Mouse (Mus musculus) CH12.LX (cell line): ENCODE results near the gene Vps13a. TPM values are rescaled to one million over a fixed set of nuclear protein-coding genes. Genes with fewer than 3 reads are reported as not detected.

ENCODE experiments used
- DNase-seq: peaks from one replicate; pipeline ENCODE4 v3.0.0-alpha.2; 2013; ENCODE audit errors: extremely low read depth
- H3K27ac ChIP-seq: 2 replicates; pipeline ENCODE4 v1.5.1; 2012; ENCODE audit warnings: low read depth, mild to moderate bottlenecking, control low read depth, moderate library complexity; ENCODE audit not compliant: insufficient read depth
- H3K27me3 ChIP-seq: replicated peaks from 2 replicates; pipeline ENCODE3; 2012; ENCODE audit warnings: inconsistent platforms
- H3K36me3 ChIP-seq, 2 experiments: replicated peaks in 1 of 2; 2 replicates each; pipeline versions ENCODE3 to v1.6.1; 2012; ENCODE audit warnings: inconsistent platforms in 1 of 2, low read length in 1 of 2, mild to moderate bottlenecking in 1 of 2, mixed read lengths in 1 of 2, moderate library complexity in 1 of 2; ENCODE audit not compliant: control insufficient read depth in 1 of 2, insufficient read depth in 1 of 2
- H3K4me1 ChIP-seq, 2 experiments: 2 replicates each; pipeline ENCODE4 v1.6.1; 2012; ENCODE audit warnings: inconsistent platforms in 1 of 2, moderate library complexity in 1 of 2; ENCODE audit not compliant: insufficient read depth in 2 of 2, control insufficient read depth in 1 of 2
- H3K4me2 ChIP-seq: 2 replicates; pipeline ENCODE4 v1.6.1; 2012; ENCODE audit warnings: low read depth, mild to moderate bottlenecking, control low read depth; ENCODE audit not compliant: poor library complexity, insufficient read depth, severe bottlenecking
- H3K4me3 ChIP-seq, 3 experiments: fragments of 150-350 bp in 1 of 3; sonication (generic) in 1 of 3; replicated peaks in 1 of 3; 2 replicates each; pipeline versions ENCODE3 to v1.5.1; 2011 to 2012; ENCODE audit warnings: low read depth in 2 of 3, low read length in 2 of 3, mild to moderate bottlenecking in 2 of 3, moderate library complexity in 2 of 3, control low read depth in 1 of 3, improper control_type of control experiment in 1 of 3, inconsistent platforms in 1 of 3, mixed read lengths in 1 of 3; ENCODE audit not compliant: poor library complexity in 1 of 3
- H3K79me2 ChIP-seq: replicated peaks from 2 replicates; pipeline ENCODE4 v1.6.1; 2012; ENCODE audit warnings: mild to moderate bottlenecking, moderate library complexity; ENCODE audit not compliant: control insufficient read depth, poor library complexity, insufficient read depth, severe bottlenecking; ENCODE audit errors: extremely low read depth
- H3K9ac ChIP-seq: 2 replicates; pipeline ENCODE4 v1.6.1; 2012; ENCODE audit warnings: low read depth, mild to moderate bottlenecking, control low read depth, moderate library complexity; ENCODE audit not compliant: insufficient read depth
- H3K9me3 ChIP-seq: replicated peaks from 2 replicates; pipeline ENCODE3; 2012; ENCODE audit warnings: low read length, inconsistent platforms, mixed read lengths
- BHLHE40 ChIP-seq: IDR thresholded peaks from 2 replicates; pipeline ENCODE4 v1.6.1; 2011; ENCODE audit warnings: mild to moderate bottlenecking, low read depth, low read length, improper control_type of control experiment
- CTCF ChIP-seq, 2 experiments: IDR thresholded peaks in 1 of 2; conservative IDR thresholded peaks in 1 of 2; 2 replicates each; pipeline ENCODE4 v1.5.1; 2011 to 2012; ENCODE audit warnings: low read depth in 2 of 2, low read length in 2 of 2, improper control_type of control experiment in 1 of 2, inconsistent platforms in 1 of 2, mild to moderate bottlenecking in 1 of 2, moderate library complexity in 1 of 2
- E2F4 ChIP-seq: IDR thresholded peaks from 2 replicates; pipeline ENCODE4 v1.6.1; 2011; ENCODE audit warnings: low read depth, low read length, improper control_type of control experiment; ENCODE audit not compliant: insufficient replicate concordance
- EP300 ChIP-seq: IDR thresholded peaks from 2 replicates; pipeline ENCODE4 v1.6.1; 2011; ENCODE audit warnings: low read length, improper control_type of control experiment
- HCFC1 ChIP-seq: IDR thresholded peaks from 2 replicates; pipeline ENCODE4 v1.6.1; 2012; ENCODE audit warnings: low read depth, mild to moderate bottlenecking, inconsistent platforms, low read length, improper control_type of control experiment
- JUND ChIP-seq: conservative IDR thresholded peaks from 2 replicates; pipeline ENCODE4 v1.6.1; 2011; ENCODE audit warnings: low read depth, low read length, improper control_type of control experiment
- KAT2A ChIP-seq: IDR thresholded peaks from 2 replicates; pipeline ENCODE4 v1.6.1; 2012; ENCODE audit warnings: low read length, improper control_type of control experiment, inconsistent platforms; ENCODE audit not compliant: insufficient replicate concordance
- MAFK ChIP-seq: IDR thresholded peaks from 2 replicates; pipeline ENCODE4 v1.6.1; 2011; ENCODE audit warnings: low read length, improper control_type of control experiment; ENCODE audit not compliant: insufficient replicate concordance
- MXI1 ChIP-seq: IDR thresholded peaks from 2 replicates; pipeline ENCODE4 v1.6.1; 2011; ENCODE audit warnings: mild to moderate bottlenecking, low read depth, low read length, improper control_type of control experiment
- NRF1 ChIP-seq: IDR thresholded peaks from 2 replicates; pipeline ENCODE4 v1.6.1; 2014; ENCODE audit warnings: low read depth, mild to moderate bottlenecking, inconsistent platforms, low read length, improper control_type of control experiment, moderate library complexity
- POLR2A ChIP-seq: IDR thresholded peaks from 2 replicates; pipeline ENCODE4 v1.6.1; 2011; ENCODE audit warnings: low read depth, mild to moderate bottlenecking, improper control_type of control experiment, low read length
- RAD21 ChIP-seq: IDR thresholded peaks from 2 replicates; pipeline ENCODE4 v1.6.1; 2011; ENCODE audit warnings: low read depth, mild to moderate bottlenecking, low read length, improper control_type of control experiment, moderate library complexity
- SIN3A ChIP-seq: IDR thresholded peaks from 2 replicates; pipeline ENCODE4 v1.6.1; 2012; ENCODE audit warnings: low read length, improper control_type of control experiment, inconsistent platforms
- SMC3 ChIP-seq: IDR thresholded peaks from 2 replicates; pipeline ENCODE4 v1.6.1; 2011; ENCODE audit warnings: low read depth, low read length, improper control_type of control experiment
- TCF12 ChIP-seq: IDR thresholded peaks from 2 replicates; pipeline ENCODE4 v1.6.1; 2014; ENCODE audit warnings: low read depth, mild to moderate bottlenecking, inconsistent platforms, low read length, improper control_type of control experiment
- UBTF ChIP-seq: IDR thresholded peaks from 2 replicates; pipeline ENCODE4 v1.6.1; 2012; ENCODE audit warnings: low read depth, mild to moderate bottlenecking, inconsistent platforms, low read length, improper control_type of control experiment, moderate library complexity
- USF1 ChIP-seq: IDR thresholded peaks from 2 replicates; pipeline ENCODE4 v1.6.1; 2014; ENCODE audit warnings: low read depth, mild to moderate bottlenecking, inconsistent platforms, low read length, improper control_type of control experiment
- USF2 ChIP-seq: conservative IDR thresholded peaks from 2 replicates; pipeline ENCODE4 v1.6.1; 2011; ENCODE audit warnings: low read depth, low read length, improper control_type of control experiment
- ZC3H11A ChIP-seq: IDR thresholded peaks from 2 replicates; pipeline ENCODE4 v1.6.1; 2012; ENCODE audit warnings: low read depth, mild to moderate bottlenecking, inconsistent platforms, low read length, improper control_type of control experiment
- ZMIZ1 ChIP-seq: IDR thresholded peaks from 2 replicates; pipeline ENCODE4 v1.6.1; 2012; ENCODE audit warnings: low read depth, mild to moderate bottlenecking, inconsistent platforms, low read length, improper control_type of control experiment
- ZNF384 ChIP-seq: IDR thresholded peaks from 2 replicates; pipeline ENCODE4 v1.6.1; 2012; ENCODE audit warnings: low read depth, low read length, improper control_type of control experiment, inconsistent platforms
- dilution Hi-C: fragments of 300-500 bp; cut with MboI; formaldehyde crosslinking; loops from 2 replicates; pipeline ENCODE4 v1.14.3; 2020; ENCODE audit warnings: low sequenced_read_pairs; ENCODE audit not compliant: extremely low pct_unique_long_range_greater_than_20kb, extremely low pct_ligation_motif_present
- in situ Hi-C: fragments of 300-500 bp; cut with MboI; formaldehyde crosslinking; loops from 3 replicates; pipeline ENCODE4 v1.14.3; 2019; ENCODE audit warnings: low sequenced_read_pairs, low pct_ligation_motif_present, low pct_unique_long_range_greater_than_20kb, mixed read lengths
- polyA plus RNA-seq: library from polyadenylated mRNA; unstranded; fragments of >175 nt; gene quantifications from 2 replicates; pipeline ENCODE4 v1.2.1, GENCODE M21; 2012; ENCODE audit warnings: low read depth; ENCODE audit not compliant: insufficient read length
- total RNA-seq, 2 experiments: library from RNA; depleted of rRNA; stranded (reverse); fragments of 300-350 nt in 1 of 2; fragments of >200 nt in 1 of 2; gene quantifications; 2 replicates each; pipeline ENCODE4 v1.2.3; 2012 to 2014

Gene Vps13a
- total and polyA plus RNA-seq, 3 experiments = 32.5 to 36.7 (median 35.9) TPM

- H3K9me3 ChIP-seq = no peaks in the 10 kb centered on the region
- H3K9ac ChIP-seq = no peak overlapping the region
- H3K4me3 ChIP-seq = no peak overlapping the region
- peak; percentile 62 for DNase-seq
- in situ Hi-C loops = loop anchor here (25.0 kb wide), 1 partner anchor 235 kb away; no protein-coding TSS in a partner anchor
- no peak overlapping the region for H3K4me2 ChIP-seq
- H3K4me1 ChIP-seq = peaks cover 4 to 27% of the 10 kb centered on the region in 2 experiments; a peak in 3 of 4 replicates
- dilution Hi-C loops = no loop called here
- no peaks in the 10 kb centered on the region for H3K27me3 ChIP-seq
- H3K27ac ChIP-seq = no peak overlapping the region
- no peaks in the 10 kb centered on the region for H3K36me3 ChIP-seq
- H3K79me2 ChIP-seq = no peaks in the 10 kb centered on the region
- TF ChIP-seq RAD21 = peak; percentile 87
- peak; percentile 79; the same call in 1 of the 2 replicates for TF ChIP-seq E2F4
- TF ChIP-seq BHLHE40 = no peak
- TF ChIP-seq ZMIZ1 = no peak
- peak; percentile 72 for TF ChIP-seq SMC3
- peak; percentile 61 to 90 for TF ChIP-seq CTCF (conservative IDR thresholded peaks at IDR 0.05 in 1 of 2, IDR thresholded peaks at IDR 0.05 in 1 of 2; ENCODE audit: low read depth in 2 of 2, low read length in 2 of 2)
- TF ChIP-seq SIN3A = peak; percentile 37; the same call in 1 of the 2 replicates
- peak; percentile 84 for TF ChIP-seq ZNF384
These were observed 22.0 kb upstream of the Vps13a start for GRCm38 (mm10) chr19:16802707-16803106.

GRCm38 (mm10) chr19:16802123-16802522 lies 21.4 kb upstream of the Vps13a start:
- Histone ChIP-seq H3K79me2 (no peaks in the 10 kb centered on the region), H3K4me1 (peaks cover 4 to 27% of the 10 kb centered on the region in 2 experiments; a peak in 3 of 4 replicates), H3K36me3 (no peaks in the 10 kb centered on the region), H3K4me2 (no peak overlapping the region), H3K4me3 (no peak overlapping the region), H3K9me3 (no peaks in the 10 kb centered on the region), H3K9ac (no peak overlapping the region), H3K27me3 (no peaks in the 10 kb centered on the region), H3K27ac (no peak overlapping the region)
- TF ChIP-seq ZMIZ1 (no peak), EP300 (no peak), HCFC1 (no peak), ZNF384 (no peak), UBTF (no peak), BHLHE40 (no peak), TCF12 (no peak), MAFK (no peak), USF2 (no peak), ZC3H11A (no peak), NRF1 (no peak), KAT2A (no peak), E2F4 (no peak), POLR2A (no peak), MXI1 (no peak), CTCF (conservative IDR thresholded peaks at IDR 0.05 in 1 of 2, IDR thresholded peaks at IDR 0.05 in 1 of 2; ENCODE audit: low read depth in 2 of 2, low read length in 2 of 2) (no peak), RAD21 (no peak), SMC3 (no peak), USF1 (no peak), JUND (no peak)
- DNase-seq = no peak
- in situ Hi-C loops = loop anchor here (25.0 kb wide), 1 partner anchor 235 kb away; no protein-coding TSS in a partner anchor
- dilution Hi-C loops = no loop called here
